Mouse (Mus musculus): ENCODE measurements around the gene Cdk5r2.
A peak's percentile ranks its signal among the peaks of the same experiment; 100 is the strongest.
"Not testable (repeated sequence)": the region's sequence is repeated elsewhere in the genome, so short reads cannot be mapped to it uniquely, and the experiment has no call there.

The Cdk5r2 gene

GRCm38 (mm10) chr1:74854306-74855056, at the start of gene Cdk5r2:
TSS of gene Cdk5r2 (plus strand) at chr1:74854934.
- DNase-seq (ENCODE audit: low spot score in 2 of 2), result peak; percentile 94 to 98

GRCm38 (mm10) chr1:74805340-74805835, 49.3 kb upstream of the Cdk5r2 start:
- DNase-seq (ENCODE audit: low spot score in 2 of 2), result no peak

- no peak for DNase-seq (ENCODE audit: low spot score in 2 of 2)
These were observed 48.9 kb upstream of the Cdk5r2 start for GRCm38 (mm10) chr1:74805843-74806242.

- peak in 1 of 2 experiments; percentile 59 for DNase-seq (ENCODE audit: low spot score in 2 of 2)
These were observed 48.1 kb upstream of the Cdk5r2 start for GRCm38 (mm10) chr1:74806360-74807311.

- DNase-seq (ENCODE audit: low spot score in 2 of 2), result no peak
These were observed 47.1 kb upstream of the Cdk5r2 start for GRCm38 (mm10) chr1:74807551-74808071.

- peak; percentile 74 to 95 for DNase-seq (ENCODE audit: low spot score in 2 of 2)
These were observed 46.7 kb upstream of the Cdk5r2 start for GRCm38 (mm10) chr1:74808078-74808477.

- DNase-seq (ENCODE audit: low spot score in 2 of 2), result no peak
These were observed 45.7 kb upstream of the Cdk5r2 start for GRCm38 (mm10) chr1:74809007-74809406.

GRCm38 (mm10) chr1:74814931-74815647, 39.6 kb upstream of the Cdk5r2 start:
- DNase-seq (ENCODE audit: low spot score in 2 of 2), result no peak

GRCm38 (mm10) chr1:74815965-74816364, 38.8 kb upstream of the Cdk5r2 start:
- not testable (repeated sequence) for DNase-seq (ENCODE audit: low spot score in 2 of 2)

GRCm38 (mm10) chr1:74816612-74817199, 38.0 kb upstream of the Cdk5r2 start:
- DNase-seq (ENCODE audit: low spot score in 2 of 2), result peak; percentile 68 to 90

GRCm38 (mm10) chr1:74817219-74817618, 37.5 kb upstream of the Cdk5r2 start:
- DNase-seq (ENCODE audit: low spot score in 2 of 2), result peak in 1 of 2 experiments; percentile 52

GRCm38 (mm10) chr1:74818509-74818908, 36.2 kb upstream of the Cdk5r2 start:
- DNase-seq (ENCODE audit: low spot score in 2 of 2), result no peak

- DNase-seq (ENCODE audit: low spot score in 2 of 2), result not testable (repeated sequence)
These were observed 31.1 kb upstream of the Cdk5r2 start for GRCm38 (mm10) chr1:74823598-74823997.

- DNase-seq (ENCODE audit: low spot score in 2 of 2), result peak; percentile 68 to 85
These were observed 30.0 kb upstream of the Cdk5r2 start for GRCm38 (mm10) chr1:74824518-74825302.

- DNase-seq (ENCODE audit: low spot score in 2 of 2), result peak in 1 of 2 experiments; percentile 76
These were observed 24.7 kb upstream of the Cdk5r2 start for GRCm38 (mm10) chr1:74830061-74830460.

- DNase-seq (ENCODE audit: low spot score in 2 of 2), result no peak
These were observed 21.5 kb upstream of the Cdk5r2 start for GRCm38 (mm10) chr1:74833255-74833654.

- no peak for DNase-seq (ENCODE audit: low spot score in 2 of 2)
These were observed 11.6 kb upstream of the Cdk5r2 start for GRCm38 (mm10) chr1:74843090-74843489.

- no peak for DNase-seq (ENCODE audit: low spot score in 2 of 2)
These were observed 8.4 kb upstream of the Cdk5r2 start for GRCm38 (mm10) chr1:74846341-74846740.

- DNase-seq (ENCODE audit: low spot score in 2 of 2), result no peak
These were observed 5.8 kb upstream of the Cdk5r2 start for GRCm38 (mm10) chr1:74848946-74849345.

GRCm38 (mm10) chr1:74850251-74850650, 4.5 kb upstream of the Cdk5r2 start:
- DNase-seq (ENCODE audit: low spot score in 2 of 2), result peak; percentile 83 to 85

Measured in left cerebral cortex, adult 9 months (tissue).